Mouse (Mus musculus): ENCODE measurements at regions not wholly inside any gene's neighbourhood (a gene's known extent, or its start where the extent isn't known, plus 50 kb on each side); places are given as distances from the start of the nearest gene placed in this dataset.

DNA sequence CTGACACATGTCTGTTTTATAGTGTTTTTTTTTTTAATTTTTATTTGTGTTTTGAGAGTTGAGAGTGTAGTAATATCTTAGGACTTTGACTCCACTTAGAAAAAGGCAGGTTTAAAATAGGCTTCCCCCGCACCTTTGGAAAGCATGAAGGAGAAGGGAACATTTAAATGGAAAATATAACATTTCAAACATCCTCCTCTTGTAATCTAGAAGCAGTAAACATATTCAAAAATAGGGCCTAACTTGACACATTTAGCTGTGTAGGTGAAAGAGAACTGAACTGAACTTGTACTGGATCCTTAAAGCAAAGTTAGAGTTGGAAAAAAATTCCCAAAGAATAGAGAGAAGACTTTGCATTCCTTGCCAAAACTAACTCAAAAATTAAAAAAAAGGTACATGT lies 343.1 kb downstream of the Impad1 start:
- TF ChIP-seq CTCF (IDR thresholded peaks at IDR 0.05; ENCODE audit: low read depth) = no peak
- TF ChIP-seq EP300 (IDR thresholded peaks at IDR 0.05; ENCODE audit: low read depth) = no peak
